Mouse (Mus musculus) ES-Bruce4 (cell line): ENCODE data around the gene Gdf7.

ENCODE experiments used
- CTCF ChIP-seq: IDR thresholded peaks from one replicate; pipeline ENCODE4 v1.8.1; 2011; ENCODE audit warnings: low read depth, low read length
- POLR2A ChIP-seq: IDR thresholded peaks from one replicate; pipeline ENCODE4 v1.8.1; 2011; ENCODE audit warnings: low read length; ENCODE audit not compliant: insufficient read depth

DNA sequence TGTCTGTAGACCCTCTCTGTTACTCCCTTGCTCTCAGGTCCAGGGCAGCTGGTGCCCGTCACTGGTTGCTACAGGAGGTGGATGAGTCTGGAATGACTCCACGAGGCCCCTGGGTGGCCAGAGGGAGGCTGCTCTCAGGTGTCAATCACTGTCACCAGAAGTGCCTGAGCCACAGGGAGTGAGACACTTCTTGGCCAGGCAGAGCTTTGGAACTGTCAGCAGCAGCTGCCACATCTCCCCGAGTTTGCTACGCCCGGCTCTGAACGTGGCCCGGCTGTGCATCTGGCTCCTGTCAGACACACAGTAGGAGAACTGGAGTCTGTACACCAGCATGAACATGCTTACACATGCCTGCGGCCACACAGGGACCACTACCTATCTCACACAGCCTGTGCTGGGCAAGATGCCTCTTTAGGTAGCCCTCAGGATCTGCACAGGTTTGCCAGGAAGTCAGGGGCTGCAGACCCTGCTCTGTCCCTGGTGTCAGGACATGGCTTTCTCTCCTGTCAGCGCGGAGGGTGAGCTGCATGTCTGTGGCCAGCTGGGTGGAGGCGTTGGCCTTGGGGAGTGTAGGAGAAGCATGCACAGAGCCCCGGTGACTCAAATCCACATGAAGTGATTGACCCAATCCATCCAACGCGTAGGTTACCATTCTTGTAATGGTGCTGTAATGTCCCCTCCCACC lies 29.9 kb upstream of the Gdf7 start:
- TF ChIP-seq CTCF (no peak), POLR2A (no peak)
